Mouse (Mus musculus) lung, postnatal 14 days (tissue): ENCODE data around the gene Epor.

ENCODE experiments used
- DNase-seq: peaks from one replicate; pipeline ENCODE4 v3.0.0; 2021

Epor gene

DNA sequence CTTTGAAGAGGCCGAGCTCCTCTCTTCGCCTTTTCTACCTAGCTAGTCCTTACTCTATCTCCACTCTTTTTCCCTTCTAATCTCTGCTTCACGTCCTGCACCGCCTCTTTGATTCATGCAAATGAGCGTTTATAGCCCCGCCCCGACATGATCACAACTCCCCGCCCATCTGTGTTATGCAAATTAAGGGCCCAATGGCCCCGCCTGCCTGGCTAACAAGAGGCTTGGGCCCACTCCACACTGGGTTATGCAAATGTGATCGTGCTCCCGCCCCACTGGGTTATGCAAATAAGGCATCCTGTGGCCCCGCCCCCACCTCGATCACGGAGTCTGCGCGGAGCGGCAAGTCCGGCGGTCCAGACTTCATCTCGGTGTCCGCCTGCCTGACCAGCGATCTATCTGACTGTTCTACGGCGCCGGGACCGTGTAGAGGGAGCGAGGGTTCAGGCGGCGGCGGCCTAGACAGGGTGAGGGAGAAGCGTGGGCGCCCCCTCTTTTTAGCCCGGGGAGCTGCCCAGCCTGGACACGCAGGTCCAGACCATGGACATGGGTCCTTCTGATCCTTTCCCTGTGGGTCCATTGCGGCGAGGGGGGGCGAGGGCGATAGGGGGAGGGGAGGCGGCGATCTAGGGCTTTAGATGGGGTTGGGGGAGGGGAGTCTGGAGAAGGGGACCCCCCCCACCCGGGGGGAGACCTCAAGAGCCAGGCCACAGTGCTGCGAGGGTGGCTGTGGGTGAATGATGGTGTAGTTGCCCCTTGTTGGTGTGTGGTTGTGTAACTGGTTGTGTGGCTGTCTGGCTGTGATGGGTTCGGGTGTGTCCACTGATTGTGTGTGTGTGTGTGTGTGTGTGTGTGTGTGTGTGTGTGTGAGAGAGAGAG is 26.4 kb downstream of the Epor start, which contains the start of gene Plppr2:
Gene Plppr2 (plus strand): TSS at position 342 of the 879 bp plus-strand sequence.
- peak; percentile 96 for DNase-seq

DNA sequence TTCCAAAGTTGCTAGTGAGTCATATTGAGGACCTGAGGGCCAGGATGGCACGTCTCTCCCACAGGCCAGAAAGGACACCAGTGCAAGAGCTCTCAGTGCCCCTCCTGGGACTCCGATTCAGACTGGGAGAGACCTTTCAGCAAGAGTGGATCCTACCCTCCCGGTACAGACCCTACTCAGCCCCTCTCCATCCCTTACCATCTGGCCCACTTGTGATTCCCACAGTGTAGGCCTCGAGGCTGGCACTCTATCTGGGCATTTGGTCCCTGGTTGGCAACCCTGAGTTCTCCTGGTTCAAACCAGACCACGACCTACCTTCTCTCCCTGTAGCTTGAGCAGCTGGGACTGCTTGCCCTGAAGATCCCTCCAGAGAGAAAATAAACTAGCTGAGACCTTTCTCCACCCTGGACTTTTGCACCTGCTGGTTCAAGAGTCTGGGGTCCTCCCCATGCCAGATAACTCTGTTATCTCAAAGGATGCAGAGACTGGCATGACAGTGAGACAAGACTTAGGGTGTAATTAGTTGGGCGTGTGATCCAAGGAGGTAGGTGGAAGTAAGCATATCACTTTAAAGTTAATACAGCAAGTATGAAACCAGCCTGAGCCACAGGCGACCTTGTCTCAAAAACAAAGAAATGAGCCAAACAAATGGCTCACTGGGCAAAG is 27.7 kb downstream of the Epor start:
- no peak for DNase-seq

DNA sequence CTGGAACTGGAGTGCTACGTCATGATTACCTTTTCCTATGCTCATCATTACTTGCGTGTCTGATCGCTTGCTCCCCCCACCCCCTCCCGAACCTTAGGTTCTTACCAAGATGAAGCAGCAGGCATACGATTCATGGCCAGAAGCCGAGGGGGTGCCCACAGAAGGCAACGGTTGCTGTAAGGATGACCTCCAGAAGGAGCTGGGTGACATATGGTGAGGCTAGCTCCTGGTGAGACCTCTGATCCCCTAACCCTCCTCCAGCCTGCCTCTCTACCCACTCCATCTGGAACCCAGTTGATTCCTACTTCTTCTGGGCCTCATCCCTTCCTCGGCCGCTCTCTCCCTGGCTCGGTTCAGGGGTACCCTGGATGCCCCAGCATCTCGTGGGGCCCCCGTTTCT is 29.3 kb downstream of the Epor start:
- DNase-seq: no peak

DNA sequence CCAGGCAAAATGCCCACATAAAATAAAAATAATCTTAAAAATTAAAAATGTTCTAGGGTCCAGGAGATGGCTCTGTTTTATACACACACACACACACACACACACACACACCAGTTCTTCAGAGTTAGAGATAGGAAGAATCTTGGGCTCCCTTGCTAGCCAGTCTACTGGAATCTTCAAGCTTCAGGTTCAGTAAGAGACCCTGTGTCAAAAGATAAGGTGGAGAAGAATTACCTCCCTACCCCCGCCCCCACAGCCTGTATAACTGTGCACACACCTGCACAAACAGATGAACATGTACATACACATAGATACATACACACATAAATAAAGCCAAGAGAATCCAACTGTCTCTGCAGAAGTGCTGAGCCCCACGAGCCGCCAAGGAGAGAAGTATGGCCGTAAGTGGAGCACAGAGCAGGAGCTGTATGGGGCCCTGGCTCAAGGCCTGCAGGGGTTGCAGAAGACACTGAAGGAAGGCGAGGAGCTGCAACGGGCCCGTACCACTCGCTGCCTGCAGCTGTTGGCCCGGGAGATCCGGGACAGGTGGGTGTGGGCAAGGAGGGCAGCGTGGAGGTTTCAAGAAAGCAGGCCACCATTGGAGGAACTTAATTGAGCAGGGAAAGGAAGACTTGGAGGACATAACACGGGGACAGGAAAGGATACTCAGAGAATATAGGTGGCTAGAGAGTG is 30.7 kb downstream of the Epor start:
- no peak for DNase-seq

DNA sequence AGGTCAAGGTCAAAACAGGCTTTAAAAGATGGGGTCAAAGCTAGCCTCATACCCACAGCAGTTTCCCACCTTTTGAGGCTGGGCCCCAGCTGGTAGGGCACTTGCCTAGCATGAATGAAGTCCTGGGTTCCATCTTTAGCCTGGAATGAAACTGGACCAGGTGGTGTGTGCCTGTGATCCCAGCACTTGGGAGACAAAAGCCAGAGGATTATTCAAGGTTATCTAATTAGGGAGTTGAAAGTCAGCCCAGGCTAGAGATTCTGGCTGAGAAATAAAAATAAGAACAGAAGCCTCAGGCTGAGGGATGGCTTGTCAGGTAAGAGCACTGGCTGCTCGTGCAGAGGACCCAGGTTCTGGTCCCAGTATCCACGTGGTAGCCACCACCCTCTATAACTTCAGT is 31.3 kb downstream of the Epor start:
- no peak for DNase-seq

DNA sequence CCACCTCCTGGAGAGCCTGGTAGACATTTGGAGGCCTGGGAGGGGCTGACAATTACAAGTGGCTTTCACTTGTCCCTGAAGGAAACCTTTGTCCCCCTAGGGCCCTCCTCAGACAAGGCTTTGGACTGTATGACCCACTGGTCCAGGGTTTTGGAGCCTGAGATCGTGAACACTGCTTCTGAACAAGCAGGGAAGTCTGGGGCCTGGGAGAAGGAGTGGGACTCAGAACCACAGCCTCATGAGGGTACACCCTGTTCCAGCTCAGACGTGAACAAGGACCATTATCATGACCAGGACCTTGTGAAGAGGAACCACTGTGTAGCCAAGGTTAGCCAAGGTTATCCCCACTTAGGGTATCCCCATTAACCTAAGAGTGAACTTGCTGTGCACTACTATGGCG is 34.1 kb downstream of the Epor start:
- no peak for DNase-seq

DNA sequence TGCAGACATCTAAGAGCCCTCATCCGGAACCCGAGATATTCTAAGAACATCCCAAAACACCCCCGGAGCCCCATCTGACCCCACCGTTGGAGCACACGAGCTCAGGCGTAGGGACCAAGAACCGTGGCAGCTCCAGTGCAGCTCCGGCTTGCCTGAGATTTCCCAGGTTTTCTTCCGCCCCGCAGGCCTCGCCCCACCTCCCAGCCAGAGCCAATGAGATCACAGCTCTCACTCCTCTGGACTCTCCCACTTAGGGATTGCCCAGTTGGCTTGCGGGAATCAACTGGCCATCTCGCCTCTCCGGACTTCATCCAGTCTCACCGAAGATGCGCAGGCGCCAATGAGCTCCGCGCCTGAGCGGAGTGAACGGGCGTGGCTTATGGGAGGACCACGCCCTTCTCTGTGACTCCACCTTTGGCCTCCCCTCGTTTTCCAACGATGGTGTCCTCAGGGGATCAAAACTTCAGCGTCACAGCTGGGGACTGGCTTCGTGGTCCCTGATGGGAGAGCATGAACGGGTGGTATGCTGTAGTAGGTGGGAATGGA is 36.0 kb downstream of the Epor start, which contains the start of the genes Ccdc159 and Tmem205:
Gene Ccdc159 (plus strand): TSS at position 264 of the 546 bp plus-strand sequence.
Gene Tmem205 (minus strand): TSS at position 349 of the 546 bp plus-strand sequence.
- DNase-seq: peak; percentile 90

DNA sequence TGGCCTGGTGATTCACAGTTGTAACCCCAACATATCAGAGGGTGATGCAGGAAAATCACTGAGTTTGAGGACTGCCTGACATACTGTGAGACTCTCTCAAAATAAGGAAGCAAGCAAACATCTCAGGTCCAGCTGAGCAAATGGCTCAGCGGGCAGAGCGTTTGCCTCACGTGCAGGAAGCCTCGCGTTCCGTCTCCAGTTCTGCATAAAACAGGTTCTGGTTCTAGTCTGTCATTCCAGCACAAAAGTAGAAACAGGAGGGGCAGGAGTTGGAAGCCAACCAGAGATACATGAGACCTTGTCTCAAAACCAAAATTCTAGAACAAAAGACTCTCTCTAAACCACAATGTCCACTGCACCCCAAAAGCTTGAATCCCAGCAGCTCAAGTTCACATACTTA is 36.5 kb downstream of the Epor start:
- DNase-seq: peak; percentile 24

DNA sequence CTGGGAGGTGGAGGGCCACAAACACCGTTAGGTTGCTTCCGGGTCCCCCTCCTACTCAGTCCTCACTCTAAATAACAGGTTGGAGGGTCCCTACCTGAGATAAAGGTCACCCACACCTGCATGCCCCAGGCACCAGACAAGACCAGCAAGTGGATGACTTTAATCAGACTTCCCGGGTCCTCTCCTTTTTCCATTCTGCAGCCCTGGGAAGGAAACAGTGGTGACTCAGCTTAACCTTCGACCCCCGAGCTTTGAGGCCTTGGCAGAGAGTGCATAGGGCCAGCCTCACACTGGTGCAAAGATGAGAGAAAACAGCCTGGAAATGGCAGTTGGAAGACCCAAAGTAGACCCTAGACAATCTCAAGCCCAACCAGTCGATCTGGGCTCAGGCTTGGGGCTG is 37.2 kb downstream of the Epor start:
- peak; percentile 32 for DNase-seq

DNA sequence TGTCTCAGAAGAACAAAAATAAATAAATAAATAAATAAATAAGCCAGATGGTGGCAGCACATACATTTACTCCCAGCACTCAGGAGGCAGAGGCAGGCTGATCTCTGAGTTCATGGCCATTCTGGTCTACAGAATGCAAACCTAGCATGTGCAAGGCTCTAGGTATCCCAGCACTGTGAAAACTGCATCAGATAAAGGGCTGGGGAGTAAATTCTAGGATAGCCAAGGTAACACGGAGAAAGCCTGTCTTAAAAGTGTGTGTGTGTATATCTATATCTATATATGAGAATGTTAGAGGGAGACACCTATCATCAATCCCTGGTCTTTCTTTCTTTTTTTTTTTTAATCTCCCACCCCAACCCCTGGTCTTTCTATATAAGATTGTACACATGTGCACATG is 37.8 kb downstream of the Epor start:
- no peak for DNase-seq

DNA sequence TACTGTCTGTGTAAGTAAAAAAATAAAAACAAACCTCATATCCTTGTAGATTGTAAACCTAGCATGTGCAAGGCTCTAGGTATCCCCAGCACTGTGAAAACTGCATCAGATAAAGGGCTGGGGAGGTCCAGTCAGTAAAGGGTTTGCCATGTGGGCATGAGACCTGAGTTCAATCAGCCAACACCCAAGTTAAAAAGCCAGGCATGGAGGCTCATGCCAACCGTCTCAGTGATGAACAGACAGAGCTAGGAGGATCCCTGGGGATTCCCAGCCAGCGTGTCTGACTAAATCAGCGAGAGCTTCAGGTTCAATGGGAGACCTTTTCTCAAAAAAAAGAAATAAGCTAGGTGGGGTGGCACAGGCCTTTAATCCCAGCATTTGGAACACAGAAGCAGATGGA is 38.3 kb downstream of the Epor start:
- DNase-seq: no peak

DNA sequence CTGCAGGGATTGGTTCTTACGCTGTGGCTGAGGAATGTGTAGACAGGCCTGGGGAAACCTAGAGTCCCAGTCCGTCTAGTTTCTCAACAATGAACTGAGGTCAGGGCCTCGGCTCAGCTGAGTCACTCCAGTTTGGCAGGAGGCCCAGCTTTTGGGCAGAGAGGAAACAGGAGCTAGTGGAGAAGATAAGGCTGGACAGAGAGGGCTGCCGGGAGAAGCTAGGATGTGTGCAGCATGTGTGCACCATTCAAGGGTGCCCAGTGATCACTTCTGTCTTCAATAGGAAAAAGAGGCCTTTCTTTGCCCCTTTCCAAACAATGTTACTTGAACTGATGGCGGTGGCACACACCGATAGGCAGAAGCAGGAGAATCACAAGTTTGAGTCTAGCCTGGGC is 39.2 kb downstream of the Epor start:
- peak; percentile 96 for DNase-seq

DNA sequence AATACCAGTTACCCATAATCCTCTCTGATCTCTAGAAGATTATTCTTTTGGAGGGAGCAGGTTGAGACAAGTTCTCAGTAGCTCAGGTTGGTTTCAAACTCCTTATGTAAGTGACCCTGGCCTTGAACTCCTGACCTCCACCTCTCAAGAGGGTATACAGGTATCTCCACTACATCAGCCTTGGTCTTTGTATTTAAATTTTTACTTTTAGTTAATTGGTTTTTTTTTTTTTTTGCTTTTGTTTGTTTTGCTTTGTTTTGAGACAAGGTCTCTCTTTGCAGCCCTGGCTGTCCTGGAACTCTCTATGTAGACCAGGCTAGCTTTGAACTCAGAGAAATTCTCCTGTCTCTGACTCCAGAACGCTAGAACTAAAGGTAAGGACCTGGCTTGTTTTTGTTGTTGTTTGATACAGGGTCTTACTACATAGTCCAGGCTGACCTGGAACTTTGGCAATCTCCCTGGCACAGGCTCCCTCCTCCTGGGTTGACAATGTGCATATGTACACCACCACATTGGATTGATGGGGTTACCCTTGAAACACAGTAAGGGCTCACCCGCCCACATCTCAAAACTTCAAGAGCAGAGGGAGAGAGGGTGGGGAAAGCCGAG is 39.7 kb downstream of the Epor start:
- DNase-seq: no peak

DNA sequence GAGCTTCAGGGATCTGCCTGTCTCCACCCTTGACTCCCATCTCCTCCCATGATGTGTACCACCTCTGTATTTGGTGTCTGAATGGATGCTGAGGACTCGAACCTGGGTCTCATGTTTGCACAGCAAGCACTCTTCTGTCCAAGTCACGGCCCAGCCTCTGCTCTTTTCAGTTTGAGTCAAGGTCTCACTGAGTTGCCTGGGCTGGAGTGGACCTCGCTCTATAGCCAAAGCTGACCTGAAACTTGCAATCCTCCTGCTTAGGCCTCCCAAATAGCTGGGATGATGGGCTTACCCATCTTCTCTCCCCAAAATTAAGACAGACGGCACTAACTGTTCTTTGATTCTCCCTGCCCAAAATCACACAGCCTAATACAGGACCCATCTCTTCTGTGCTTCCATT is 40.3 kb downstream of the Epor start:
- no peak for DNase-seq

DNA sequence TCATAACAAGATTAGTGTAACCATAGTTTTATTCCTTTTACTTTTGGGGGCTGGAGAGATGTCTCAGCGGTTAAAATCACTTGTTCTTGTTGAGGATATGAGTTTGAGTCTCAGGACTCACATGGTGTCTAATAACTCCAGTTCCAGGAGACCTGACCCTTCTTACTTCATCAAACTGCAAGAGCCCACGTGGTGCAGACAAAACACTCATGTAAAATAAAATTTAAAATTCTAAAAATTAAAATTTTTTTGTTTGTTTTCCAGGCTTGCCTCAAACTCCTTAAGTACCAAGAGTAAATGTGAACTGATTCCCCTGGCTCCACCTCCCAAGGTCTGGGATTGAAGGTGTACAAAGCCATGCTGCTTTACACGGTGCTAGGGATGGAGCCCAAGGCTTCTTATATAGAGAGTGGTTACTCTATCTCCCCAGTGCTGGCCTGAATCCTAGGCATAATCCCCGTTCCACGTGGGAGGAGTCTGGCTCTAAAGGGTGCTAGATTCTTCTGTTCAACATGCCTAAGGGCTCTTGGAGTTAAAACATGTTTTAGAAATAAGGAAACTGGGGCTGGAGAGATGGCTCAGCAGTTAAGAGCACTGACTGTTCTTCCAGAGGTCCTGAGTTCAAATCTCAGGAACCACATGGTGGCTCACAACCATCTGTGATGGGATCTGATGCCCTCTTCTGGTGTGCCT is 44.5 kb downstream of the Epor start:
- DNase-seq: no peak

DNA sequence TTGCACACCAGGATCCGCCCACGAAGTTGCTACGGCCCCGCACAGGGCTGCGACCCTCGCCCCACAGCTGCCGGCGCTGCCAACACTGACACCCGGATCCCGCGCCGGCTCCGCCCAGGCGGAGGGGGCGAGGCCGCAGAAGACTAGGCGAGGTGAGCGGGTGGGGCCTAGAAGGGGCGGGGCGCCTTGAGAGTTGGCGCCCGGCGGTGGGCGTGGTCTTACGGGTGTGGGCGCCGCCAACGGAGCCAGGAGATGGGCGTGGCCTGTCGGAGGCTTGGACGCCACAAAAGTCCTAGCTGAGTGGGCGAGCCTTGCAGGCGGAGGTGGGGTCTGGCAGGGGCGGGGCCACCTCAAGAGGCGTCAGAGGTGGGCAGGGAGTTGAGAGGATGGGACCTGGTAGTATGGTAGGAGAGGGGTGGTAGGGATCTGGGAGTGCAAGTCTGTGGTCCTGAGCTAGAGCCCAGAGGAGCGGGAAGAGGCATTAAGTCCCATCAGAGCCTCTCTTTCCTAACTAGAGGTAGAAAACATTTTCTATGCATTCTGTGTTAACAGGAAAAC is 45.2 kb downstream of the Epor start, which contains the start of gene Rab3d:
Gene Rab3d (minus strand): TSS at position 158 of the 558 bp plus-strand sequence.
- peak; percentile 97 for DNase-seq

DNA sequence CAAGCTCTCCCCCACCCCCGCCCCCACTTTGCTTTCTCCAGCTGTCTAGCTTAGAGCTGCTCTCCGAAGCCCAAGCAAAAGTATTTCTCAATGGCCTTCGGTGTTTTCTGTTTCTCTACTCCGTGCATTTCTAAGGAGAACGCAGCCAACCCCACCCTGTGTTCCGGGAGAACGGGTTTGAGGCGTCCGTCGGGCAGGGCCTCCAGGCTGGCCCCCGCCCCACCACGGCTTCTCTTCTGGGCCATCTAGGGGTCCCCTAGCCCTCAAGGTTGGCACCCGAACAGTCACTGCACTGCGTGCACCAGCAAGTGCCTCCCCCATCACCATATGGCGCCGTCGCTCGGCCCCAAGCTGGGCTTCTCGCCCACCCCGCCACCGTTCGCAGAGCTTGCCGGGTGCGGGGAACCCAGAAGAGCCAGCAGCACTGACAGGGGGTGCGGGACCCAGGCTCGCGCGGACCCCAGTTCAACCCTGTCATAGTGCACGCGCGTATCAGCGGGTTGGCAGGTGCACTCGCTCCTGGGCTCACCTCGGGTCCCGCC is 45.7 kb downstream of the Epor start:
- DNase-seq: peak; percentile 29

DNA sequence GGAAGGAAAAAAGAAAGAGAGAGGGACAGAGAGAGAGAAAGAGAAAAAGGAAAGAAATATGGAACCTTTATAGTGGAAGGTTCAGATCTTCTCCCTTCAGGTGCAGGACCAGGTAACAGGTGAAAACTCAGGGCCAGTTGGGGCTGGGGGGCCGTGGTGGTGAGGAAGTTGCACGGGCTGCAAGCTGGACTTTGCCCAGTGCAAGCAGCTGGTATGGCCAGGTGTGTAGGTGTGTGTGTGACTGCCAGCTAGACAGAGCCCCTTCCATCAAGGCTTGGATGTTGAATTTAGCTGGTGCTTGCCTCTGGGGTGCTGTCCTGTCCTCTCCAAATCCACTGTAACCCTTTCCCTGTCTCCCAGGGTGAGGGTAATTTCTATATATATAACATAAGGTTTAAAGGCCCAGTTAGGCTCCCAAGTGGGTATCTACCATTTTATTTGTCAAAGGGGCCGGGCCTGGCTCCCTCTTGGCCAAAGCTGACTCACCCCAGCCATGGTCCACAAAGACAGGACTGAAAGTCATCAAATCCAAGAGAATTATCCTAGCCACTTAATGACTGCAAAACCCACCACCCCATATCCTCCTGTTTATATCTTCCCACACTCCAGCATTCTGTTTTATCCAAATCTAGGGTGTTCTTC is 46.3 kb downstream of the Epor start:
- DNase-seq: no peak

DNA sequence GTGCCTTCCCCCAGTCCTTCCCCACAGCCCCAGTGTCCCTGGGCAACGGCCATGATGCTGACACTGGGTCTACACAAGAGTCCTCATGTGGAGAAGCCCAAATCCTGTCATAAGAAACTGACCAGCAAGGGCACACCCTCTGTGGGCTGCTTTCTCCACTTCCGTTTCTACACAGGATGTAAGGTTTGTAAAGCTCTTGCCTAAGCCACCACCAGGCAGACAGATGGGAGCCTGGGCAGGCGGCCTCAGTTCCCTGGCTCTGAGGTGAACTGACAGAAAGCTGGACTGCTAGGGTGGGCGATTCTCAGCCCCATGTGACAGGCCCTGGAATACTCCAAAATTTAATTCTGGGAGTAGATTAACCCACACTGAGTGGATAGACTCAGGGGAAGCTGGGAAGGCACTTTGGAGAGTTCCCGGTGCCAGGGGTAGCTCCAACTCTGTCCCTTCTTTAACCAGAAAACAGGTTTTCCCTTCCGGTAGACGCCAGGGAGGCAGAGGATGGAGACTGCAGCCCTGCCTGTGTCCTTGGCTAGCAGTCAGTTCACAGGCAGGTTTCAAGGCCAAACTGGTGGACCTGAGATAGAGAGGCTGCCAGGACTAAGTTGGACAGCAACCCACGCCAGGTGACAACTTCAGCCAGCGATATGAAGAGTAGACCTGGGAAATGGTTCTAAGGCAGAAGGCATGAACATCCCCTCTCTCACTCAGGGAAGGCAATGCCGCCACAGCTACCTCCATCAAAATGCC is 53.7 kb downstream of the Epor start:
- no peak for DNase-seq
